Mouse (Mus musculus) lung, adult 2 months (tissue): ENCODE measurements around the gene Rfx2. TPM values are rescaled to one million over a fixed set of nuclear protein-coding genes. Genes with fewer than 3 reads are reported as not detected.

Experiments used
- DNase-seq: peaks from one replicate; pipeline ENCODE4 v3.0.0; 2022
- H3K4me1 ChIP-seq: fragments of 200-500 bp; 2 replicates; pipeline ENCODE4 v1.6.1; 2011; ENCODE audit warnings: low read length; ENCODE audit not compliant: control insufficient read depth, insufficient read depth
- H3K4me3 ChIP-seq: fragments of 200-500 bp; replicated peaks from 2 replicates; pipeline ENCODE3; 2011; ENCODE audit warnings: low read depth, mild to moderate bottlenecking, control low read depth, low read length; ENCODE audit errors: extremely low read depth
- CTCF ChIP-seq: fragments of 200-500 bp; IDR thresholded peaks from 2 replicates; pipeline ENCODE4 v1.5.1; 2011; ENCODE audit warnings: mild to moderate bottlenecking, low read length, control low read depth; ENCODE audit not compliant: insufficient read depth
- POLR2A ChIP-seq: fragments of 200-500 bp; IDR thresholded peaks from 2 replicates; pipeline ENCODE4 v1.6.1; 2011; ENCODE audit warnings: low read depth, mild to moderate bottlenecking, control low read depth, low read length, borderline replicate concordance; ENCODE audit errors: extremely low read depth
- WGBS: fragments of 180-500 bp; shearing (Covaris S2); methylation state at CpG from one replicate; pipeline ENCODE4 v1.1.7; 2018; 5-methylcytosine and 5-hydroxymethylcytosine counted together
- polyA plus RNA-seq: library from polyadenylated mRNA; depleted of rRNA; stranded (reverse); fragments of >200 nt; gene quantifications from 2 replicates; pipeline ENCODE4 v1.2.3, GENCODE M21; 2012

The Rfx2 gene
- polyA plus RNA-seq, 1 experiment = 24.1 TPM

DNA sequence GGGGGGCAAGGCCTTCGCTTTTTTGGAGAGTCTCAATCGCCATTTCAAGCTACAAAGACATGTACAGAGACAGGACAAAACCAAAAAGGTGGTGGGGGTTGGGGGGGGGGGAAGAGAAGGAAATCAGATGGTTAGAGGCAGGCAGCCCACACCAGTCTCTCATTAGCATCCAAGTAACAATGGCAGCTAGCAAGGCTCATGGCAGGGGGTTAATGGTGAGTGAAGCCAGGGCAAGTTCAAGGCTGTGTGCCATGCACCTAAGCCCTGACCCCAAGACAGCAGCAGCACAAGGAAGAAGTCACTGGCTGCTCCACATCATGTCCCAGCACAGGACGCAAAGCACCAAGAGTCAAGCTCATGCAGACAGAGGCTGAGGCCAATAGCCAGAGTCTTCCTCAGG, 31.5 kb downstream of the Rfx2 start:
- DNase-seq = no peak
- WGBS = 95% methylated on average over 3 of the region's 3 CpGs
- H3K4me3 ChIP-seq = no peak overlapping the region
- TF ChIP-seq POLR2A = no peak
- TF ChIP-seq CTCF = no peak
- H3K4me1 ChIP-seq = no peaks in the 10 kb centered on the region

DNA sequence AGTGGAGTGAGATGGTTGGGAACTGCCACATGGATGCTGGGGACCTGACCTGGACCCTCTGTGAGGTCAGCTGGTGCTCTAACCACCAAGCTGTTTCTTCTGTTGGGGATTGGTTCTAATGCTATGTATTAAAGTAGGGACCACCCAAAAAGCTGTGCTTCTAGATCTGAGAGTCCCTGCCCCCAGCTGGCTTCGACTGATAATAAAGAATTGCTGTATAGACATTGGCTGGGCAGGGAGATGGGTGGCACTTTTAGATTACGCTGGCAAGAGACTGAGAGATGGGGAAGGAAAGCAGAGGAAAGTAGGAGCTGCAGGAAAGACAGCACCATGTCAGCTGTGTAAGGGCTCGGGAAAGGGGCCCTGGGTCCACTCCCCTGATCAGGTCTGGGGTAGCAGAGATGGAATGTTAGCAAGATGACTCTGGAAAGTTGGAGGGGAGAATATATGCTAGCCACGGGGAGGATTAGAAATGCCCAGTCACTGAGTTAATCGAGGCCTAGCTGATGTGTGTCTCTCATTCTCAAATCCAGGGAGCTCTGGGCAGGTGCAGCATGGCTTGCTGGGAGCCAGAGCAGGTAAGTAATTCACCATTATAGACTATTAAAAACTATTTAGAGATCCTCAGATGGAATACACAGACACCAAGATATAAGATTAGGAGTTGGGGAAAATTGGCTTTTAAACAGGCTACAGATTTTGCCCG, 37.0 kb downstream of the Rfx2 start:
- WGBS = 74% methylated on average over 6 of the region's 6 CpGs
- no peak for DNase-seq
- TF ChIP-seq POLR2A (no peak), CTCF (no peak)
- Histone ChIP-seq H3K4me3 (no peak overlapping the region), H3K4me1 (no peaks in the 10 kb centered on the region)

DNA sequence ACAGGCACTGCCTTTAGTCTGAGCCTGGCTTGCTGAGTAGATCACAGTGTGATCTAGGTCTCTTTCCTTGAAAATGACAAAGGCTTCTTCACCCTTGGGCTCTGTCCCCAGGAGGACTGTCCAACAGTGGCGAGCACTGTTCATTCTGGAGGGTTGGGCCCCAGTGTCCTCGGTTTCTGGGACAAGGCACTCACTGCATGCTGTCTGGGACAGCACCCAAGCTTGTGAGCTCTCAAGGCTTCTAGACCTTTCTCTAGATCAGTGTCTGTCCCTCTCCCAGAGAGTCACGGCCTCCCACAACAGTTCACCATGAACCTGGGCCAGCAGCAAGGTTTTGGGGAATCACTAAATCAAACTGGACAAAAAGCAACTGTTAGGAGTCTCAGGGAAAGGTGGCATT, 38.2 kb downstream of the Rfx2 start:
- TF ChIP-seq POLR2A (no peak), CTCF (no peak)
- DNase-seq = no peak
- Histone ChIP-seq H3K4me1 (no peaks in the 10 kb centered on the region), H3K4me3 (no peak overlapping the region)
- WGBS = 81% methylated on average over 3 of the region's 3 CpGs

DNA sequence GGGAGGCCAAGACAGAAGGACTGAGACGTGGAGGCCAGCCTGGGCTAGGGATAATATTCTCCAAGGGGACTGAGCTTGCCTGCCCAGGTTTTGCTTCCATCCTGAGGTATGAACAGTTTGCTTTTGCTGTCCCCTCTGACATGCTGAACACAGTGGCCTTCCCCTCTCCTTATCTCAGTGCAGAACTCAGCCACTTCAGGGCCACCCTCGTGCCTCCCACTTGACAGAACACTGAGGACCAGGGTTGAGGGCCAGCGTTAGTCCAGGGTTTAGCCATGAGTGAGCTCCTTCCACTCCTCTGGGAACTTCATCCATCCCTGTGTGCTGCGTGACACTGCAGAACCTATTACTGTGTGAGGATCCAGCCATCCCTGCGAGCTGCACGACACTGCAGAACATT, 41.5 kb downstream of the Rfx2 start:
- no peak overlapping the region for H3K4me3 ChIP-seq
- no peak for DNase-seq
- 82% methylated on average over 6 of the region's 6 CpGs for WGBS
- H3K4me1 ChIP-seq = no peaks in the 10 kb centered on the region
- no peak for TF ChIP-seq CTCF
- TF ChIP-seq POLR2A = no peak

DNA sequence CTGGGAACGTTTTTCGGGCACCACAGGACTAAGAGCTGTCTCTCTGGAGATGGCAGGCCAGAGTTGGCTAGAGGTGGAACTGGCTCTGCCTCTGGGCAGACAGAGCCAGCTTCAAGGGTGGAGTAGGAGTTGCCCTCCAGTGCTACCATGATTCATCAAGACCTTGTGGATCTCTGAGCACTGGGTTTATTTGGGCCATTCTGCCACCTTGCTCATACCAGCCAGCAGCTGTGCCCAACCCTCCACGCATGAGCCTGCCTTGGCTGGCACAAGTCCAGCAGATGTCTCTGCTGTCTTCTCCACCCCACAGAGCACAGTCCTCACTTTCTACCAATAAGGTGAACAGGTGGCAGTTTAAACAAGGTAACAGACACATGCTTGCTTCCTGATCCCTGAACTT, 41.9 kb downstream of the Rfx2 start:
- TF ChIP-seq CTCF (no peak), POLR2A (no peak)
- no peak overlapping the region for H3K4me3 ChIP-seq
- DNase-seq = no peak
- no peaks in the 10 kb centered on the region for H3K4me1 ChIP-seq
- WGBS = 53% methylated on average over 3 of the region's 3 CpGs

DNA sequence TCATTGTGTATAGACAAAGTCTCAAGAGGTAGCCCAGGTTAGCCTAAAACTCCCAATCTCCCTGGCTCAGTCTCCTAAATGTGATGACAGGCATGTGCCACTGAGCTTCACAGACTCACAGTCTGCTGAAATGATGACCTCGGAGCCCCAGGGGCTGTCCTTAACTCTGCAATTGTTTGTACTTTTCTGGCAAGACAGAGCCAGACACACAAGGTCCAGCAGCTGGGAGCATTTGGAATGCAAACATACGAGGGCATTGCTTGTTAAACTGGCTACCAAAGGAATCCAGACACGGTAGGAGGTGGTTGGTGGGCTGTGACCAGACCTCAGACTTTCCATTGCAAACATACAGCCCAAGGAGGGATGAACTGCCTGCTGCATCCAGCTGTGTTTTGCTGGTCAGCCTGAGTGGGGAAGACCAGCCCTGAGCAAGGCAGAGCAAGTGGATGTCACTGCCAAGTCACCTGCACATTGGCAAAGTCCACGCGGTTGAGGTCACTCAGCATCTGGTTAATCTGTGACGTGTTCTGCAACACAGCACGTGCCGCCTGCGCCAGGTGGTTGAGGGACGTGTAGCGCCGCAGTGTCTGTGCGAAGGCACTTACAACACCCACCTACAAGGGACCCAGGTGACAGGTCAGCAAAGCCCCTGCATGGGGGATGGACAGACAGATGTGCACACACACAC, 50.4 kb downstream of the Rfx2 start:
- 74% methylated on average over 13 of the region's 13 CpGs for WGBS
- Histone ChIP-seq H3K4me3 (no peak overlapping the region), H3K4me1 (no peaks in the 10 kb centered on the region)
- no peak for TF ChIP-seq CTCF
- TF ChIP-seq POLR2A = no peak
- DNase-seq = no peak

DNA sequence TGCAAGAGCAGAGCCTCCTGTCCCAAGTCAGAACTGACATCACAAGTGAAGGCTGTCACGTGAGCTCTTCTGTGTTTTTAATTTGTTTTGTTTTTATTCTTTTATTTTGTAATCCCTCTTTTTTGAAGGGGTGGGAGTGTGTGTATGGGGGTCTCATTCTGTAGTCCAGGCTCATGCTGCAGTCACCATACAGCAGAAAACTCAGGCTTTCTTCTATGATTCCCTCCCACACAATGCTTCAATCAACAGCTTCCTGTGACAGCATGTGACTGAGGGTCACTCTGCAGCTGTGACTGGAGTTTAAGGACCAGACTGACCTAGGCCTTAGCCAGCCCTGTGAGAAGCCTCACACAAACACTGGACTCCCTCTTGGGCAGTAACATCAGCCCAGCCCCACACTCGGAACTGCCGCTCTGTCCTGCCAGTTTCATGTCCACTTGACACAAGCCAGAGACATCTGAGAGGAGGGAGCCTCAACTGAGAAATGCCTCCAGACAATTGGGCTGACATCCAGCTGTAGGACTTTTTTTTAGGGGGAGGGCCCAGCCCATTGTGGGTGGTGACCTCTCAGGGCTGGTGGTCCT, 51.9 kb downstream of the Rfx2 start:
- TF ChIP-seq POLR2A (no peak), CTCF (no peak)
- DNase-seq = no peak
- Histone ChIP-seq H3K4me1 (no peaks in the 10 kb centered on the region), H3K4me3 (no peak overlapping the region)
- 63% methylated on average over 3 of the region's 3 CpGs for WGBS

DNA sequence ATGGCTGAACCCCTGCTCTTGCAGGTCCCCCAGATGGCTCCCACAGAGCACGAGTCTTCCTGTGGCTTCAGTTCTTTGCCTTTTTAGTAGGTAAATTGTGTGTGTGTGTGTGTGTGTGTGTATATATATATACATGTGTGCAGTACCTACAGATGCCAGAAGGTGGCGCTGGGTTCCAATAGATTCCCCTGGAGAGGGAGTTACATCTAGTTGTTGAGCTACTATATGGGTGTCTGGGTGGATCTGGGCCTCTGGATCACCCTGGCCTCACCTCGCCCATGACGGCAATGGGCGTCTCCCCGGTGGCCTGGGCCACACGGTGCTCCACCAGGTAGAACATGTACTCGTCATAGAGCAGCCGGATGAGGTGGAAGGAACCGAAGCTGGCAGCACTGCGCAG, 53.2 kb downstream of the Rfx2 start:
- no peaks in the 10 kb centered on the region for H3K4me1 ChIP-seq
- no peak for DNase-seq
- TF ChIP-seq POLR2A = no peak
- TF ChIP-seq CTCF = no peak
- H3K4me3 ChIP-seq = no peak overlapping the region
- WGBS = 85% methylated on average over 11 of the region's 11 CpGs

DNA sequence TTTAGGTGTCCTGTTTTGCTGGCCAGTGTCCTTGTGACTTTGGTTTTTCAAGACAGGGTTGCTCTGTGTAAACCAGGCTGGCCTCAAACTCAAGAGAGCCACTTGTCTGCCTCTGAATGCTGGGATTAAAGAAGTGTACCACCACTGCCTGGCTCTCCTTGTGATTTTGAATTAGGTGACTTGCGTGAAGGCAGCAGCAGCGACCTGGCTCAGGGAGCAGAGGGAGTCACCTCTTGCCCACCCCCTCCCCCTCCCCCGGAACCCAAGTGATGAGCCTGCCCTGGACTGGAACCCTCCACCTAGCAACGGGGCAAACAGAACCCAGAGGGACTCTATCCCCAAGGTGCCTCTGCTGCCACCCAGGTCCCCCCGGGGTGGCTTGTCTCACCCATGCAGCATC, 60.9 kb downstream of the Rfx2 start, which contains the start of gene Prr22:
Prr22 (plus strand) TSS at position 301 of the 400 bp plus-strand sequence.
- WGBS = 89% methylated on average over 5 of the region's 5 CpGs
- no peak for TF ChIP-seq CTCF
- TF ChIP-seq POLR2A = no peak
- no peak for DNase-seq
- Histone ChIP-seq H3K4me3 (no peak within 1 kb of the TSS), H3K4me1 (no peaks in the 10 kb centered on the region)

DNA sequence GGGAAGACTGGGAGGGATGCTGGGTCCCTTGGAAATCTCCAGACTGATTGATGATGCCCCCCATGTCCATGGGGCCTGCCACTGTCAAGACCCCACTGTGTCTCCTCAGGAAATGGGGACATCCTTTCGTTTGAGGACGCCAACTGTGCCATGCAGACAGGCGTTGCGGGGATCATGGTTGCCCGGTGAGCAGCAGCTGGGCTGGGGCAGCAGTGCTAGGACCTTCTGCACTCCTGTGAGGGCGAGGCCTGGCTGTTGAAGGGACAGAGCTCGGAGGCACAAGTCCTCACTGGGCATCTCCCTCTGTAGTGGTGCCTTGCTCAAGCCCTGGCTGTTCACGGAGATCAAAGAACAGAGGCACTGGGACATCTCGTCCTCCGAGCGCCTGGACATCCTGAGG, 61.9 kb downstream of the Rfx2 start:
- 94% methylated on average over 11 of the region's 11 CpGs for WGBS
- DNase-seq = no peak
- Histone ChIP-seq H3K4me3 (no peak overlapping the region), H3K4me1 (0 out of 2 replicates have a peak, but pooled peaks cover 3% of the 10 kb centered on the region)
- TF ChIP-seq POLR2A (no peak), CTCF (no peak)

DNA sequence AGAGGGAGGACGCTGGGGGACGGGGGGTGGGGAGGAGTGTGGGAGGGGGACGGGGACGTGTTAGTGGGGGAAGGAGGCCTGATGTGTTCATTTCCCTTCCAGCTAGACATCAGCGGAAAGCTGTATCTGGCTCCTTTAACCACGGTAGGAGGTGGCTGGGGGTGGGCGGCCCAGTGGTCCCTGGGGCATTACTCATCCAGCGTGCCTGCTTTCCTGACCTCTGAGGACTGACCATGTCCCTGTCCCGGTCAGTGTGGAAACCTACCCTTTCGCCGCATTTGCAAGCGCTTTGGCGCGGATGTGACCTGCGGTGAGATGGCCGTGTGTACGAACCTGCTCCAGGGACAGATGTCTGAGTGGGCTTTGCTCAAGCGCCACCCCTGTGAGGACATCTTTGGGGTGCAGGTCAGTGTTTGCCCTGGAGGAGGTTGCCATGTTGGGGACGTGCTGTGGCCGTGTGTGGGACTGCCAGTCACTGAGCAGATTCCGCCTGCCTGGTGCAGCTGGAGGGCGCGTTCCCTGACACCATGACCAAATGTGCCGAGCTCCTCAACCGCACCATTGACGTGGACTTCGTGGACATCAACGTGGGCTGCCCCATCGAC, 63.2 kb downstream of the Rfx2 start:
- 95% methylated on average over 29 of the region's 29 CpGs for WGBS
- no peak for DNase-seq
- Histone ChIP-seq H3K4me1 (peaks cover 4% of the 10 kb centered on the region; the same call in 1 of the 2 replicates), H3K4me3 (no peak overlapping the region)
- TF ChIP-seq CTCF (no peak), POLR2A (no peak)
